Mouse (Mus musculus) liver, embryonic 14.5 days (tissue): Measurements from ENCODE around the gene Mx1. TPM values are rescaled to one million over a fixed set of nuclear protein-coding genes. Genes with fewer than 3 reads are reported as not detected.

Source experiments
- ATAC-seq: fragments of 200-750 bp; cut with Nextera tagmentation; 2 replicates; pipeline ENCODE4 v1.8.0; 2017; ENCODE audit warnings: moderate number of reproducible peaks, mild to moderate bottlenecking, moderate library complexity; ENCODE audit not compliant: insufficient read depth
- DNase-seq, 3 experiments: peaks; one replicate each; pipeline ENCODE4 v3.0.0-alpha.2; 2012 to 2013; ENCODE audit warnings: low read depth in 3 of 3, low spot score in 3 of 3
- H3K27ac ChIP-seq: fragments of 300-500 bp; sonication (generic); 2 replicates; pipeline ENCODE4 v1.5.1; 2014; ENCODE audit warnings: moderate library complexity, mild to moderate bottlenecking, control low read depth, inconsistent platforms
- H3K27me3 ChIP-seq: fragments of 300-500 bp; sonication (generic); 2 replicates; pipeline ENCODE4 v1.6.1; 2014; ENCODE audit warnings: mild to moderate bottlenecking, low read length, moderate library complexity; ENCODE audit not compliant: control insufficient read depth, insufficient read depth
- H3K36me3 ChIP-seq: fragments of 300-500 bp; sonication (generic); replicated peaks from 2 replicates; pipeline ENCODE4 v1.6.1; 2014; ENCODE audit warnings: low read depth; ENCODE audit not compliant: control insufficient read depth, insufficient read depth
- H3K4me1 ChIP-seq, 2 experiments: fragments of 200-500 bp in 1 of 2; fragments of 300-500 bp in 1 of 2; sonication (generic) in 1 of 2; replicated peaks; 2 replicates each; pipeline ENCODE4 v1.6.1; 2012 to 2014; ENCODE audit warnings: antibody characterized with exemption in 1 of 2, inconsistent platforms in 1 of 2, low read length in 1 of 2; ENCODE audit not compliant: control insufficient read depth in 2 of 2, insufficient read depth in 2 of 2
- H3K4me2 ChIP-seq: fragments of 300-500 bp; sonication (generic); 2 replicates; pipeline ENCODE4 v1.6.1; 2014; ENCODE audit warnings: low read depth, mild to moderate bottlenecking, control low read depth, moderate library complexity
- H3K4me3 ChIP-seq, 2 experiments: fragments of 200-500 bp in 1 of 2; fragments of 300-500 bp in 1 of 2; sonication (generic) in 1 of 2; 2 replicates each; pipeline ENCODE4 v1.5.1; 2012 to 2014; ENCODE audit warnings: low read depth in 2 of 2, low read length in 2 of 2, mild to moderate bottlenecking in 2 of 2, control low read depth in 1 of 2, inconsistent platforms in 1 of 2, moderate library complexity in 1 of 2; ENCODE audit not compliant: insufficient read depth in 1 of 2
- H3K9ac ChIP-seq: fragments of 300-500 bp; sonication (generic); replicated peaks from 2 replicates; pipeline ENCODE4 v1.6.1; 2014; ENCODE audit warnings: mild to moderate bottlenecking, control low read depth, moderate library complexity
- H3K9me3 ChIP-seq: fragments of 300-500 bp; sonication (generic); 2 replicates; pipeline ENCODE4 v1.6.1; 2016; ENCODE audit warnings: low read length, mixed read lengths; ENCODE audit not compliant: control insufficient read depth
- CTCF ChIP-seq: IDR thresholded peaks from 2 replicates; pipeline ENCODE4 v1.5.1; 2016; ENCODE audit warnings: antibody characterized with exemption, low read depth, control low read depth
- EP300 ChIP-seq: IDR thresholded peaks from 2 replicates; pipeline ENCODE4 v1.6.1; 2016; ENCODE audit warnings: antibody characterized with exemption, low read depth
- WGBS: fragments of 180-500 bp; shearing (Covaris S2); extraction: QIAGEN DNeasy Blood & Tissue Kit; methylation state at CpG from one replicate; pipeline ENCODE4 v1.1.7; 2014; ENCODE audit not compliant: insufficient replicate concordance; 5-methylcytosine and 5-hydroxymethylcytosine counted together
- polyA plus RNA-seq, 2 experiments: library from polyadenylated mRNA; depleted of rRNA in 1 of 2; stranded (reverse) in 1 of 2; unstranded in 1 of 2; fragments of >200 nt; fragmentation: Nextera tagmentation in 1 of 2; extraction: Ambion mirVana in 1 of 2; gene quantifications; 2 replicates each; pipeline versions ENCODE4 v1.2.1 to v1.2.3; 2012 to 2014

The Mx1 gene
- polyA plus RNA-seq, 2 experiments: 0.46 to 0.48 TPM

GRCm38 (mm10) chr16:97405476-97406012 is 57.2 kb downstream of the Mx1 start:
- no peak overlapping the region for H3K4me2 ChIP-seq
- no peak overlapping the region for H3K4me3 ChIP-seq
- no peaks in the 10 kb centered on the region for H3K36me3 ChIP-seq
- DNase-seq (no peak), ATAC-seq (no peak)
- no peaks in the 10 kb centered on the region for H3K27me3 ChIP-seq
- 68% methylated on average over 5 of the region's 5 CpGs for WGBS
- H3K27ac ChIP-seq: no peak overlapping the region
- H3K4me1 ChIP-seq: no peaks in the 10 kb centered on the region
- no peak overlapping the region for H3K9ac ChIP-seq
- H3K9me3 ChIP-seq: no peaks in the 10 kb centered on the region
- TF ChIP-seq EP300 (no peak), CTCF (no peak)

DNA sequence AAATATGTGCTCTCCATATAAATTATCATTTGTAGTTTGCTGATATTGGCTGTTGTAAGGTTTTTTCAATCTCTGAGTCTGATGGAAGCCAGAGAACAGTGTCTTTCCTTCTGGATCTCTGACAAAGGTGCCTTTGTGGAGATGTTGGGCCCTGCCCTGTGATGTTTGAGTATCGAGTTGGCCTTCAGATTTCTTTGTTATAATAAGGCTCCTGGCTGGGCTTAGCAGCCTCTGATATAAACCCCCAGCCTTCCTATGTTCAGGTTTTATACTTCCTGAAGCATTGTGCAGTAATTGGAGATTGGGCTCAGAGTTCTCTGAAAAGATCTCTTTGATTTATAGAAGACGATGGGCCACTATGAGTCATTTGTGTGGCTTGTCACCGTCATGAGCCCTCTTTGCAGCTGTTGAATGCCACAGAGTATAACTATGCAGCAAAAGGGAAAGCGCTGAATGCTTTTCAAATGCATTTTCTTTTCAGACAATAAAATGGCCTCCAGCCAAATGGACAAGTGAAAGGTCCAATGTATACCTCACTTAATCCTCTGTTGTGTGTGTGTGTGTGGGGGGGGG is 60.4 kb downstream of the Mx1 start:
- Histone ChIP-seq H3K27me3 (no peaks in the 10 kb centered on the region), H3K4me1 (peaks cover 0 to 5% of the 10 kb centered on the region in 2 experiments; a peak in 1 of 4 replicates), H3K36me3 (no peaks in the 10 kb centered on the region), H3K4me2 (no peak overlapping the region), H3K4me3 (no peak overlapping the region), H3K9ac (no peak overlapping the region), H3K9me3 (no peaks in the 10 kb centered on the region), H3K27ac (no peak overlapping the region)
- ATAC-seq (no peak), DNase-seq (no peak)
- WGBS: 54% methylated on average over 4 of the region's 4 CpGs
- TF ChIP-seq CTCF: no peak
- TF ChIP-seq EP300: no peak

- no peak for ATAC-seq
- H3K27me3 ChIP-seq: no peaks in the 10 kb centered on the region
- TF ChIP-seq CTCF (no peak), EP300 (no peak)
- H3K27ac ChIP-seq: no peak overlapping the region
- H3K4me1 ChIP-seq: peaks cover 0 to 7% of the 10 kb centered on the region in 2 experiments; a peak in 1 of 4 replicates
- H3K9me3 ChIP-seq: no peaks in the 10 kb centered on the region
- no peak for DNase-seq
- no peak overlapping the region for H3K4me2 ChIP-seq
- no peak overlapping the region for H3K9ac ChIP-seq
- H3K36me3 ChIP-seq: no peaks in the 10 kb centered on the region
- no peak overlapping the region for H3K4me3 ChIP-seq
Measured at GRCm38 (mm10) chr16:97401741-97402140, 61.0 kb downstream of the Mx1 start.

GRCm38 (mm10) chr16:97399991-97400390 is 62.7 kb downstream of the Mx1 start:
- no peak for ATAC-seq
- 70% methylated on average over 4 of the region's 4 CpGs for WGBS
- Histone ChIP-seq H3K9ac (no peak overlapping the region), H3K4me2 (no peak overlapping the region), H3K27me3 (no peaks in the 10 kb centered on the region), H3K9me3 (no peaks in the 10 kb centered on the region), H3K36me3 (no peaks in the 10 kb centered on the region), H3K4me3 (no peak overlapping the region), H3K27ac (no peak overlapping the region), H3K4me1 (peaks cover 0 to 7% of the 10 kb centered on the region in 2 experiments; a peak in 1 of 4 replicates)
- TF ChIP-seq CTCF (no peak), EP300 (no peak)
- no peak for DNase-seq

- Histone ChIP-seq H3K36me3 (no peaks in the 10 kb centered on the region), H3K9ac (no peak overlapping the region), H3K4me1 (peaks cover 0 to 7% of the 10 kb centered on the region in 2 experiments; a peak in 1 of 4 replicates), H3K27me3 (no peaks in the 10 kb centered on the region), H3K4me3 (no peak overlapping the region), H3K4me2 (no peak overlapping the region), H3K27ac (no peak overlapping the region), H3K9me3 (no peaks in the 10 kb centered on the region)
- DNase-seq (no peak), ATAC-seq (no peak)
- TF ChIP-seq EP300: no peak
- TF ChIP-seq CTCF: no peak
- WGBS: 51% methylated on average over 2 of the region's 2 CpGs
Measured at GRCm38 (mm10) chr16:97397945-97398531, 64.7 kb downstream of the Mx1 start.

Other genes starting within 250 kb of the Mx1 start
- gene Bace2, start 106.2 kb downstream of the Mx1 start, polyA plus RNA-seq (2012; rRNA removed): 0.26 and 0.57 TPM in 2 replicates
- 3.4 and 6.3 TPM in 2 replicates for gene Bace2, start 106.2 kb downstream of the Mx1 start, polyA plus RNA-seq (2014; fragmentation: Nextera tagmentation; extraction: Ambion mirVana)
- gene Fam3b, start 51.9 kb upstream of the Mx1 start, polyA plus RNA-seq (2012; rRNA removed): not detected in 2 replicates
- 0.14 TPM in 1 of 2 replicates, not detected in the other for gene Fam3b, start 51.9 kb upstream of the Mx1 start, polyA plus RNA-seq (2014; fragmentation: Nextera tagmentation; extraction: Ambion mirVana)
- gene Tmprss2, start 148.3 kb upstream of the Mx1 start, polyA plus RNA-seq (2012; rRNA removed): 2.4 and 2.9 TPM in 2 replicates
- gene Tmprss2, start 148.3 kb upstream of the Mx1 start, polyA plus RNA-seq (2014; fragmentation: Nextera tagmentation; extraction: Ambion mirVana): 3.4 and 3.9 TPM in 2 replicates